Mouse (Mus musculus) forebrain, embryonic 16.5 days (tissue): Measurements from ENCODE around the gene Man2a1. TPM values are rescaled to one million over a fixed set of nuclear protein-coding genes. Genes with fewer than 3 reads are reported as not detected.

Experiments
- ATAC-seq: fragments of 200-750 bp; cut with Nextera tagmentation; 2 replicates; pipeline ENCODE4 v1.8.0; 2017; ENCODE audit warnings: mild to moderate bottlenecking, moderate library complexity
- H3K27ac ChIP-seq: fragments of 300-500 bp; sonication (generic); 2 replicates; pipeline ENCODE4 v1.5.1; 2014; ENCODE audit warnings: low read length, control low read depth
- H3K27me3 ChIP-seq: fragments of 300-500 bp; sonication (generic); replicated peaks from 2 replicates; pipeline ENCODE4 v1.6.1; 2014; ENCODE audit warnings: low read length; ENCODE audit not compliant: control insufficient read depth, insufficient read depth
- H3K36me3 ChIP-seq: fragments of 300-500 bp; sonication (generic); 2 replicates; pipeline ENCODE4 v1.6.1; 2014; ENCODE audit not compliant: control insufficient read depth, insufficient read depth
- H3K4me1 ChIP-seq: fragments of 300-500 bp; sonication (generic); replicated peaks from 2 replicates; pipeline ENCODE4 v1.6.1; 2014; ENCODE audit warnings: low read length; ENCODE audit not compliant: control insufficient read depth, insufficient read depth
- H3K4me2 ChIP-seq: fragments of 300-500 bp; sonication (generic); 2 replicates; pipeline ENCODE4 v1.6.1; 2014; ENCODE audit warnings: mild to moderate bottlenecking, low read length, control low read depth
- H3K4me3 ChIP-seq: fragments of 300-500 bp; sonication (generic); replicated peaks from 2 replicates; pipeline ENCODE4 v1.5.1; 2014; ENCODE audit warnings: mild to moderate bottlenecking, low read length, control low read depth
- H3K9ac ChIP-seq: fragments of 300-500 bp; sonication (generic); replicated peaks from 2 replicates; pipeline ENCODE4 v1.6.1; 2014; ENCODE audit warnings: low read depth, low read length, control low read depth
- H3K9me3 ChIP-seq: fragments of 300-500 bp; sonication (generic); 2 replicates; pipeline ENCODE4 v1.6.1; 2016; ENCODE audit warnings: low read length; ENCODE audit not compliant: control insufficient read depth
- WGBS: fragments of 180-500 bp; shearing (Covaris S2); extraction: QIAGEN DNeasy Blood & Tissue Kit; methylation state at CpG from one replicate; pipeline ENCODE4 v1.1.7; 2014; 5-methylcytosine and 5-hydroxymethylcytosine counted together
- polyA plus RNA-seq: library from polyadenylated mRNA; unstranded; fragments of >200 nt; fragmentation: Nextera tagmentation; extraction: Ambion mirVana; gene quantifications from 2 replicates; pipeline ENCODE4 v1.2.1, GENCODE M21; 2015

Gene Man2a1
- polyA plus RNA-seq, 1 experiment from 2014 or later: 4.4 TPM

- Histone ChIP-seq H3K4me3 (no peak overlapping the region), H3K4me2 (no peak overlapping the region), H3K9ac (no peak overlapping the region), H3K27me3 (no peaks in the 10 kb centered on the region), H3K9me3 (no peaks in the 10 kb centered on the region), H3K27ac (no peak overlapping the region), H3K4me1 (0 out of 2 replicates have a peak, but pooled peaks cover 3% of the 10 kb centered on the region), H3K36me3 (no peaks in the 10 kb centered on the region)
- no peak for ATAC-seq
- 77% methylated on average over 9 of the region's 9 CpGs for WGBS
Observed at GRCm38 (mm10) chr17:64620135-64620534, 19.6 kb downstream of the Man2a1 start.

GRCm38 (mm10) chr17:64620627-64621026, 20.1 kb downstream of the Man2a1 start:
- H3K9me3 ChIP-seq: no peaks in the 10 kb centered on the region
- H3K36me3 ChIP-seq: no peaks in the 10 kb centered on the region
- no peaks in the 10 kb centered on the region for H3K27me3 ChIP-seq
- no peak overlapping the region for H3K4me2 ChIP-seq
- 0 out of 2 replicates have a peak, but pooled peaks cover 3% of the 10 kb centered on the region for H3K4me1 ChIP-seq
- WGBS: 89% methylated on average over 3 of the region's 3 CpGs
- H3K9ac ChIP-seq: no peak overlapping the region
- no peak overlapping the region for H3K27ac ChIP-seq
- no peak for ATAC-seq
- no peak overlapping the region for H3K4me3 ChIP-seq

- WGBS: 64% methylated on average over 8 of the region's 8 CpGs
Observed at GRCm38 (mm10) chr17:64621226-64621625, 20.7 kb downstream of the Man2a1 start.

GRCm38 (mm10) chr17:64621649-64622351, 21.3 kb downstream of the Man2a1 start:
- H3K4me2 ChIP-seq: no peak overlapping the region
- H3K4me3 ChIP-seq: no peak overlapping the region
- 0 out of 2 replicates have a peak, but pooled peaks cover 3% of the 10 kb centered on the region for H3K4me1 ChIP-seq
- H3K9me3 ChIP-seq: no peaks in the 10 kb centered on the region
- H3K9ac ChIP-seq: no peak overlapping the region
- H3K36me3 ChIP-seq: no peaks in the 10 kb centered on the region
- H3K27me3 ChIP-seq: no peaks in the 10 kb centered on the region
- H3K27ac ChIP-seq: no peak overlapping the region
- whole genome bisulfite sequencing: 91% methylated on average over 9 of the region's 9 CpGs
- ATAC-seq: no peak

More at GRCm38 (mm10) chr17:64621226-64621625, 20.7 kb downstream of the Man2a1 start:
- no peaks in the 10 kb centered on the region for H3K36me3 ChIP-seq
- H3K9me3 ChIP-seq: no peaks in the 10 kb centered on the region
- no peak for ATAC-seq
- no peak overlapping the region for H3K4me2 ChIP-seq
- no peak overlapping the region for H3K4me3 ChIP-seq
- H3K27me3 ChIP-seq: no peaks in the 10 kb centered on the region
- no peak overlapping the region for H3K9ac ChIP-seq
- 0 out of 2 replicates have a peak, but pooled peaks cover 3% of the 10 kb centered on the region for H3K4me1 ChIP-seq
- no peak overlapping the region for H3K27ac ChIP-seq

GRCm38 (mm10) chr17:64622352-64622886, 21.9 kb downstream of the Man2a1 start:
- Histone ChIP-seq H3K27ac (no peak overlapping the region), H3K27me3 (no peaks in the 10 kb centered on the region), H3K9ac (no peak overlapping the region), H3K4me3 (no peak overlapping the region), H3K4me2 (no peak overlapping the region), H3K4me1 (0 out of 2 replicates have a peak, but pooled peaks cover 7% of the 10 kb centered on the region), H3K9me3 (no peaks in the 10 kb centered on the region), H3K36me3 (no peaks in the 10 kb centered on the region)
- WGBS: 87% methylated on average over 11 of the region's 11 CpGs
- ATAC-seq: no peak

- Histone ChIP-seq H3K4me1 (0 out of 2 replicates have a peak, but pooled peaks cover 7% of the 10 kb centered on the region), H3K9me3 (no peaks in the 10 kb centered on the region), H3K36me3 (no peaks in the 10 kb centered on the region), H3K27ac (no peak overlapping the region), H3K4me2 (no peak overlapping the region), H3K27me3 (no peaks in the 10 kb centered on the region), H3K4me3 (no peak overlapping the region), H3K9ac (no peak overlapping the region)
- no peak for ATAC-seq
- 92% methylated on average over 15 of the region's 15 CpGs for WGBS
Observed at GRCm38 (mm10) chr17:64624439-64624838, 23.9 kb downstream of the Man2a1 start.

- Histone ChIP-seq H3K4me3 (no peak overlapping the region), H3K9me3 (no peaks in the 10 kb centered on the region), H3K9ac (no peak overlapping the region), H3K4me1 (0 out of 2 replicates have a peak, but pooled peaks cover 7% of the 10 kb centered on the region), H3K4me2 (no peak overlapping the region), H3K36me3 (no peaks in the 10 kb centered on the region), H3K27me3 (no peaks in the 10 kb centered on the region), H3K27ac (no peak overlapping the region)
- 87% methylated on average over 5 of the region's 5 CpGs for WGBS
- ATAC-seq: no peak
Observed at GRCm38 (mm10) chr17:64628796-64629195, 28.3 kb downstream of the Man2a1 start.

GRCm38 (mm10) chr17:64629486-64629885, 28.9 kb downstream of the Man2a1 start:
- 88% methylated on average over 5 of the region's 5 CpGs for WGBS

GRCm38 (mm10) chr17:64630506-64630905, 30.0 kb downstream of the Man2a1 start:
- Histone ChIP-seq H3K4me2 (no peak overlapping the region), H3K4me1 (0 out of 2 replicates have a peak, but pooled peaks cover 4% of the 10 kb centered on the region), H3K4me3 (no peak overlapping the region), H3K9ac (no peak overlapping the region), H3K27ac (no peak overlapping the region), H3K27me3 (no peaks in the 10 kb centered on the region), H3K9me3 (no peaks in the 10 kb centered on the region), H3K36me3 (no peaks in the 10 kb centered on the region)
- WGBS: 94% methylated on average over 12 of the region's 12 CpGs
- ATAC-seq: no peak

More at GRCm38 (mm10) chr17:64629486-64629885, 28.9 kb downstream of the Man2a1 start:
- H3K36me3 ChIP-seq: no peaks in the 10 kb centered on the region
- no peak overlapping the region for H3K27ac ChIP-seq
- no peak overlapping the region for H3K9ac ChIP-seq
- no peaks in the 10 kb centered on the region for H3K27me3 ChIP-seq
- H3K9me3 ChIP-seq: no peaks in the 10 kb centered on the region
- no peak for ATAC-seq
- 0 out of 2 replicates have a peak, but pooled peaks cover 6% of the 10 kb centered on the region for H3K4me1 ChIP-seq
- no peak overlapping the region for H3K4me2 ChIP-seq
- H3K4me3 ChIP-seq: no peak overlapping the region
